Mouse (Mus musculus) liver, adult (tissue): Measurements from ENCODE around the gene Olfr1126.
"Not testable (repeated sequence)": the region's sequence is repeated elsewhere in the genome, so short reads cannot be mapped to it uniquely, and the experiment has no call there.

ENCODE experiments used
- GATA4 ChIP-seq: IDR thresholded peaks from 2 replicates; pipeline ENCODE4 v1.6.1; 2014; ENCODE audit warnings: mild to moderate bottlenecking, low read length; ENCODE audit not compliant: insufficient replicate concordance

The Olfr1126 gene

GRCm38 (mm10) chr2:87453662-87454061, at the start of gene Olfr1126:
Gene Olfr1126 (plus strand): TSS chr2:87453962.
- TF ChIP-seq GATA4: no peak

GRCm38 (mm10) chr2:87416335-87416734, 37.4 kb upstream of the Olfr1126 start, which contains the start of gene Olfr1123:
Gene Olfr1123 (plus strand): TSS chr2:87416635.
- no peak for TF ChIP-seq GATA4

GRCm38 (mm10) chr2:87429975-87430374, 23.8 kb upstream of the Olfr1126 start, which contains the start of gene Olfr1124:
Gene Olfr1124 (plus strand): TSS chr2:87430275.
- TF ChIP-seq GATA4: no peak

GRCm38 (mm10) chr2:87437731-87438130, 16.0 kb upstream of the Olfr1126 start:
- no peak for TF ChIP-seq GATA4

- TF ChIP-seq GATA4: no peak
Observed at GRCm38 (mm10) chr2:87461769-87462168, 8.0 kb downstream of the Olfr1126 start.

GRCm38 (mm10) chr2:87480207-87480606, 26.4 kb downstream of the Olfr1126 start:
- no peak for TF ChIP-seq GATA4

GRCm38 (mm10) chr2:87481158-87481557, 27.4 kb downstream of the Olfr1126 start:
- no peak for TF ChIP-seq GATA4

- no peak for TF ChIP-seq GATA4
Observed at GRCm38 (mm10) chr2:87482276-87482675, 28.5 kb downstream of the Olfr1126 start.

- TF ChIP-seq GATA4: not testable (repeated sequence)
Observed at GRCm38 (mm10) chr2:87496993-87497392, 43.2 kb downstream of the Olfr1126 start, which contains the start of gene Pramel7. Gene Pramel7 (minus strand): TSS chr2:87497093.

GRCm38 (mm10) chr2:87506265-87506664, 52.5 kb downstream of the Olfr1126 start, which contains the start of gene Pramel6:
Gene Pramel6 (plus strand): TSS chr2:87506565.
- TF ChIP-seq GATA4: no peak
